Mouse (Mus musculus): Measurements from ENCODE around the gene Anpep. TPM values are rescaled to one million over a fixed set of nuclear protein-coding genes. Genes with fewer than 3 reads are reported as not detected.

The Anpep gene
- polyA plus RNA-seq, 1 experiment from 2014 or later, result 7.7 TPM

GRCm38 (mm10) chr7:79858202-79858934, 2.5 kb downstream of the Anpep start:
- Histone ChIP-seq H3K4me3 (ENCODE audit: low read depth, low read length) (no peak overlapping the region), H3K9ac (ENCODE audit: low read depth, low read length) (no peak overlapping the region), H3K4me1 (ENCODE audit: control insufficient read depth, insufficient read depth, low read length) (peaks cover 7% of the 10 kb centered on the region), H3K9me3 (replicated peaks; ENCODE audit: control insufficient read depth, low read length) (no peaks in the 10 kb centered on the region), H3K36me3 (ENCODE audit: control insufficient read depth, insufficient read depth, low read length) (no peaks in the 10 kb centered on the region), H3K27ac (ENCODE audit: low read depth, low read length) (no peak overlapping the region), H3K4me2 (no peak overlapping the region), H3K27me3 (ENCODE audit: control insufficient read depth, insufficient read depth, low read length) (no peaks in the 10 kb centered on the region)
- ATAC-seq (replicated peaks; ENCODE audit: insufficient number of reproducible peaks, low FRiP score, low TSS enrichment), result no peak
- WGBS (ENCODE audit: insufficient replicate concordance), result 54% methylated on average over 11 of the region's 11 CpGs

DNA sequence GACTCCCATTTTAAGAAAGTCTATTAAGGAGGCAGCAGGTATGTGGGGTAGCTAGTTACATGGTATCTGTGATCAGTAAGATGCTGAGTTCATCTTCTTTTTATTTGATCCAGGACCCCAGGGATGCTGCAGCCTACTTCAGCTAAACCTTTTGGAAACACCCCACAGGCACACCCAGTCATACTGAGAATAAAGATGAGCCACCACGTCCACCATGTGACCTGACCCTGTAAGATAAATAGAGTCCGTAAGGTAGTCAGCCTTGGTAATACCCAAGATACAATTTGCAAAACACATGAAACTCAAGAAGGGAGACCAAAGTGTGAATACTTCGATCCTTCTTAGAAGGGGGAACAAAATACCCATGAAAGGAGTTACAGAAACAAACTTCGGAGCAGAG, 4.6 kb downstream of the Anpep start:
- H3K4me2 ChIP-seq, result no peak overlapping the region

DNA sequence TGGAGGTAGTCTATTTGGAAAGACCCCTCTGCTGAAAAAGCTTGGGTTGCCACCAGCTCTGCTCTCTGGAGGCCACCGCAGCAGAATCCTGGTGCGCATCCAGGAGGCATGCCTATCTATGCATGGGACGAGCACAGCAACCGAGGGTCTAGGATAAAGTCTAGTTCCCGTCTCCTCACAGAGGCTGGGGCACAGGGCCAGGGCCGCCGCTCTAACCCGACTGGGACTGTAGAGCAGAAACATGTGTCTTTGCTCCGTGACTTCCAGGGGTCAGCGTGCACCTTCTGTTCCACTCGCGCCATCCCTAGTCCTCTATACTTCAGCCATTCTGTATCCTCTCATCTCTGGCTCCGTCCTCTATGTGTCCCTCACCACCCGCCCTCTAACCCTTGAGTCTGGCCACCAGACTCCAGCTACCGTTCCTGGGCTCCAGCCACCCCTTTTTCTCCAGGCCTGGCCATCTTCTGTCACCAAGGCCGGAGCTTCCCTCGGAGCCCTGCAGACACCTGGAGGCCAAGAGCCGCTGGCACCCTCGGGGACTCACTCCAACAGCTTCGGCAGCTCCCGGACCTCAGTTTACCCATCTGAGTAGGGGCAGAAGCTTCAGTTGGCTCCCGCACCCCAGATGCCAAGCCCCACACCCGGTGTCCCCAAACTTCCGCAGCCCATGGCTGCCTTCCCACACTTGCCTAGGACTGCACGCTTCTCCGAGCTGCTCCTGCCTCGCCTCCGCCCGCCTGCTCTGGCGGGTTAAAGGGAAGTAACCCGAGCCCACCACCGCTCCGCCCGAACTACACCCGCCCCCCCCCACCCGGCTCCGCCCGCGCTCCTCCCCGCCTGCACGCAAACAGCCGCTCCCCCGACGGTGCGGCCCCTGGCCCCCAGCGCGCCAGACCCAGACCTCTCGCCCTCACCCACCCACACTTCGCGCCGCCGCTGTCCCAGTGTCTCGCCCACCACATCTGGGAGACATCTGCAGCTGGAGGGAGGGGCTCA, 13.1 kb downstream of the Anpep start:
- Histone ChIP-seq H3K9me3 (replicated peaks; ENCODE audit: control insufficient read depth, low read length) (no peaks in the 10 kb centered on the region), H3K4me1 (ENCODE audit: control insufficient read depth, insufficient read depth, low read length) (peaks cover 15% of the 10 kb centered on the region), H3K36me3 (ENCODE audit: control insufficient read depth, insufficient read depth, low read length) (no peaks in the 10 kb centered on the region), H3K27me3 (ENCODE audit: control insufficient read depth, insufficient read depth, low read length) (peaks cover 5% of the 10 kb centered on the region; the same call in 1 of the 2 replicates), H3K27ac (ENCODE audit: low read depth, low read length) (no peak overlapping the region), H3K9ac (ENCODE audit: low read depth, low read length) (peak overlapping the region; percentile 64; the same call in 1 of the 2 replicates), H3K4me2 (peak overlapping the region; percentile 90), H3K4me3 (ENCODE audit: low read depth, low read length) (peak overlapping the region; percentile 50)
- peak; percentile 66; the same call in 1 of the 2 replicates for ATAC-seq (replicated peaks; ENCODE audit: insufficient number of reproducible peaks, low FRiP score, low TSS enrichment)
- 6% methylated on average over 53 of the region's 53 CpGs for WGBS (ENCODE audit: insufficient replicate concordance)

More for the DNA sequence above, 4.6 kb downstream of the Anpep start:
- Histone ChIP-seq H3K9me3 (replicated peaks; ENCODE audit: control insufficient read depth, low read length) (no peaks in the 10 kb centered on the region), H3K4me1 (ENCODE audit: control insufficient read depth, insufficient read depth, low read length) (peaks cover 7% of the 10 kb centered on the region), H3K36me3 (ENCODE audit: control insufficient read depth, insufficient read depth, low read length) (no peaks in the 10 kb centered on the region), H3K27ac (ENCODE audit: low read depth, low read length) (no peak overlapping the region), H3K27me3 (ENCODE audit: control insufficient read depth, insufficient read depth, low read length) (no peaks in the 10 kb centered on the region), H3K9ac (ENCODE audit: low read depth, low read length) (no peak overlapping the region), H3K4me3 (ENCODE audit: low read depth, low read length) (no peak overlapping the region)
- WGBS (ENCODE audit: insufficient replicate concordance), result 81% methylated on average over 4 of the region's 4 CpGs
- no peak for ATAC-seq (replicated peaks; ENCODE audit: insufficient number of reproducible peaks, low FRiP score, low TSS enrichment)

GRCm38 (mm10) chr7:79846342-79846741, 14.5 kb downstream of the Anpep start:
- Histone ChIP-seq H3K4me1 (ENCODE audit: control insufficient read depth, insufficient read depth, low read length) (peaks cover 15% of the 10 kb centered on the region), H3K4me2 (no peak overlapping the region), H3K4me3 (ENCODE audit: low read depth, low read length) (no peak overlapping the region), H3K36me3 (ENCODE audit: control insufficient read depth, insufficient read depth, low read length) (no peaks in the 10 kb centered on the region), H3K9me3 (replicated peaks; ENCODE audit: control insufficient read depth, low read length) (no peaks in the 10 kb centered on the region), H3K9ac (ENCODE audit: low read depth, low read length) (no peak overlapping the region), H3K27me3 (ENCODE audit: control insufficient read depth, insufficient read depth, low read length) (peaks cover 5% of the 10 kb centered on the region; the same call in 1 of the 2 replicates), H3K27ac (ENCODE audit: low read depth, low read length) (no peak overlapping the region)
- ATAC-seq (replicated peaks; ENCODE audit: insufficient number of reproducible peaks, low FRiP score, low TSS enrichment), result no peak
- 75% methylated on average over 2 of the region's 2 CpGs for WGBS (ENCODE audit: insufficient replicate concordance)

DNA sequence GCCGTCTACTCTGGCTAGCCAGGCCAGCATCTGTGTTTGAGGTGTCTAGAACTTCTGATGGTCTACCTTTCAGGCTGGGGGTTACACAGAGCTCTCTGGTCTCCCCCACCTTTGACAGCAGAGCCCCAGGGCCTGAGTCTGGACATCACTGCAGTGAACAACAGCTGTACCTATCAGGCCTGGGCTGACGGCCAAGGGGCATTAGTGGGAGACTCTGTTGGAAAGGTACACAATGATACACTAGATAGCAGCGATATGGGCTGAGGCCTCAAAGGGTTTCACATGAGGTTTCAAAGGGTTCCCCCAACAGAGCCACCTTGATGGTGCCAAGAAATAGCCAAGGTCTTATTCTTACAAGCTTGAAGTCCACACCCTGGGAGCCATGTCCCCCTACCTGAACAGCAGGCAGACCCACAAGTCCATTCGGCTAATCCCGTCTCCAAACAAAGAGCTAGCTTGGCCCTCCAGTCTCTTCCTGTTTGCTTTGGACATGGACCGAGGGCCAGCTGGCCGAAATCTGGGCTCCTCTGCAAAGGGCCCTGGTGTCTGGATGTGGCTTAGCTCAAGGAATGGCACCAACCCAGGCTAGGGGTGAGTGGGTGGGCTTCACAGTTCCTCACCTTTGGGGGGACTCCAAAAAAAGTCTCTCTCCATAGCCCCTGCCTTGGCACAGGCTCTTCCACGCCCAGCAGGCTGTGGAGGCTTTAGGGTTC, 16.6 kb downstream of the Anpep start:
- Histone ChIP-seq H3K27ac (ENCODE audit: low read depth, low read length) (no peak overlapping the region), H3K4me3 (ENCODE audit: low read depth, low read length) (no peak overlapping the region), H3K27me3 (ENCODE audit: control insufficient read depth, insufficient read depth, low read length) (peaks cover 5% of the 10 kb centered on the region; the same call in 1 of the 2 replicates), H3K9ac (ENCODE audit: low read depth, low read length) (no peak overlapping the region), H3K36me3 (ENCODE audit: control insufficient read depth, insufficient read depth, low read length) (no peaks in the 10 kb centered on the region), H3K4me1 (ENCODE audit: control insufficient read depth, insufficient read depth, low read length) (peaks cover 15% of the 10 kb centered on the region), H3K4me2 (no peak overlapping the region), H3K9me3 (replicated peaks; ENCODE audit: control insufficient read depth, low read length) (no peaks in the 10 kb centered on the region)
- WGBS (ENCODE audit: insufficient replicate concordance), result 65% methylated on average over 8 of the region's 8 CpGs
- ATAC-seq (replicated peaks; ENCODE audit: insufficient number of reproducible peaks, low FRiP score, low TSS enrichment), result 0 out of 2 replicates have a peak, but pooled peaks have one; percentile 19

GRCm38 (mm10) chr7:79842163-79842562, 18.7 kb downstream of the Anpep start:
- Histone ChIP-seq H3K4me2 (no peak overlapping the region), H3K4me1 (ENCODE audit: control insufficient read depth, insufficient read depth, low read length) (peaks cover 11% of the 10 kb centered on the region), H3K9me3 (replicated peaks; ENCODE audit: control insufficient read depth, low read length) (no peaks in the 10 kb centered on the region), H3K4me3 (ENCODE audit: low read depth, low read length) (no peak overlapping the region), H3K36me3 (ENCODE audit: control insufficient read depth, insufficient read depth, low read length) (no peaks in the 10 kb centered on the region), H3K27ac (ENCODE audit: low read depth, low read length) (no peak overlapping the region), H3K9ac (ENCODE audit: low read depth, low read length) (no peak overlapping the region), H3K27me3 (ENCODE audit: control insufficient read depth, insufficient read depth, low read length) (peaks cover 5% of the 10 kb centered on the region; the same call in 1 of the 2 replicates)
- WGBS (ENCODE audit: insufficient replicate concordance), result 65% methylated on average over 7 of the region's 7 CpGs
- ATAC-seq (replicated peaks; ENCODE audit: insufficient number of reproducible peaks, low FRiP score, low TSS enrichment), result no peak

- Histone ChIP-seq H3K9me3 (replicated peaks; ENCODE audit: control insufficient read depth, low read length) (no peaks in the 10 kb centered on the region), H3K4me2 (no peak overlapping the region), H3K4me3 (ENCODE audit: low read depth, low read length) (no peak overlapping the region), H3K9ac (ENCODE audit: low read depth, low read length) (no peak overlapping the region), H3K27me3 (ENCODE audit: control insufficient read depth, insufficient read depth, low read length) (no peaks in the 10 kb centered on the region), H3K36me3 (ENCODE audit: control insufficient read depth, insufficient read depth, low read length) (no peaks in the 10 kb centered on the region), H3K27ac (ENCODE audit: low read depth, low read length) (no peak overlapping the region), H3K4me1 (ENCODE audit: control insufficient read depth, insufficient read depth, low read length) (no peaks in the 10 kb centered on the region)
- WGBS (ENCODE audit: insufficient replicate concordance), result 53% methylated on average over 2 of the region's 2 CpGs
- no peak for ATAC-seq (replicated peaks; ENCODE audit: insufficient number of reproducible peaks, low FRiP score, low TSS enrichment)
Observed at GRCm38 (mm10) chr7:79837247-79837646, 23.6 kb downstream of the Anpep start.

DNA sequence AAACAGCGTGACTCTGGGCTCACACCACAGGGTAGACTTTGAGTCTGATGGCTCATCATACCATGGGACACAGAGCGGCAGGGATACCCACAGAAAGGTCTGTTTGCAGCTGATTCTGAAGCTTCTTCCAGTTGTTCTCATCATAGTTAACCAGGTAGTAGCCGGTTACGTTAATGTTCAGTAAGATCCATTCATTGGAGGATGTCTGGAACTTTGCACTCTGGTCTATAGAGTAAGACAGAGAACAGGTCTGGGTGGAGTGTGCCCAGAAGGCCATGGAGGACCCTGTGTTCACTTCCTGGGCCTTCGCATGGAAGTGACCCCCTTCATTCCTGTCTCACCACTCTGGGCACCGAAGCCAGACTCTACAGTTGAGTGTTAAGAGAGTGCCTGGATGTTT, 25.7 kb downstream of the Anpep start:
- 88% methylated on average over 6 of the region's 6 CpGs for WGBS (ENCODE audit: insufficient replicate concordance)
- Histone ChIP-seq H3K4me2 (no peak overlapping the region), H3K36me3 (ENCODE audit: control insufficient read depth, insufficient read depth, low read length) (no peaks in the 10 kb centered on the region), H3K9me3 (replicated peaks; ENCODE audit: control insufficient read depth, low read length) (no peaks in the 10 kb centered on the region), H3K4me3 (ENCODE audit: low read depth, low read length) (no peak overlapping the region), H3K4me1 (ENCODE audit: control insufficient read depth, insufficient read depth, low read length) (no peaks in the 10 kb centered on the region), H3K27ac (ENCODE audit: low read depth, low read length) (no peak overlapping the region), H3K9ac (ENCODE audit: low read depth, low read length) (no peak overlapping the region), H3K27me3 (ENCODE audit: control insufficient read depth, insufficient read depth, low read length) (no peaks in the 10 kb centered on the region)
- ATAC-seq (replicated peaks; ENCODE audit: insufficient number of reproducible peaks, low FRiP score, low TSS enrichment), result no peak

Data from heart, embryonic 11.5 days (tissue).